Mouse (Mus musculus) limb, embryonic 11.5 days (tissue): Measurements from ENCODE around the gene Ppm1n. TPM values are rescaled to one million over a fixed set of nuclear protein-coding genes. Genes with fewer than 3 reads are reported as not detected.

Experiments used
- ATAC-seq: fragments of 200-750 bp; cut with Nextera tagmentation; 2 replicates; pipeline ENCODE4 v1.8.0; 2017; ENCODE audit warnings: low read depth; ENCODE audit not compliant: insufficient number of reproducible peaks, low FRiP score, low TSS enrichment
- DNase-seq: peaks from one replicate; pipeline ENCODE4 v3.0.0-alpha.2; 2015; ENCODE audit warnings: low spot score
- H3K27ac ChIP-seq: fragments of 300-500 bp; sonication (generic); replicated peaks from 2 replicates; pipeline ENCODE4 v1.5.1; 2014; ENCODE audit warnings: low read depth, mild to moderate bottlenecking, low read length
- H3K27me3 ChIP-seq: fragments of 300-500 bp; sonication (generic); 2 replicates; pipeline ENCODE4 v1.6.1; 2014; ENCODE audit warnings: mild to moderate bottlenecking, low read length, mixed read lengths; ENCODE audit not compliant: control insufficient read depth, insufficient read depth
- H3K36me3 ChIP-seq: fragments of 300-500 bp; sonication (generic); 2 replicates; pipeline ENCODE4 v1.6.1; 2014; ENCODE audit warnings: mild to moderate bottlenecking, low read length, moderate library complexity, mixed read lengths; ENCODE audit not compliant: control insufficient read depth, insufficient read depth
- H3K4me1 ChIP-seq: fragments of 300-500 bp; sonication (generic); 2 replicates; pipeline ENCODE4 v1.6.1; 2014; ENCODE audit warnings: low read length, mixed read lengths; ENCODE audit not compliant: control insufficient read depth, insufficient read depth
- H3K4me2 ChIP-seq: fragments of 300-500 bp; sonication (generic); 2 replicates; pipeline ENCODE4 v1.6.1; 2014; ENCODE audit warnings: low read depth, mild to moderate bottlenecking, moderate library complexity; ENCODE audit not compliant: severe bottlenecking
- H3K4me3 ChIP-seq: fragments of 300-500 bp; sonication (generic); 2 replicates; pipeline ENCODE4 v1.5.1; 2014; ENCODE audit warnings: low read depth, low read length
- H3K9ac ChIP-seq: fragments of 300-500 bp; sonication (generic); 2 replicates; pipeline ENCODE4 v1.6.1; 2014; ENCODE audit warnings: mild to moderate bottlenecking, low read length
- H3K9me3 ChIP-seq: fragments of 300-500 bp; sonication (generic); 2 replicates; pipeline ENCODE4 v1.6.1; 2016; ENCODE audit warnings: low read length; ENCODE audit not compliant: control insufficient read depth
- WGBS: fragments of 180-500 bp; shearing (Covaris S2); extraction: QIAGEN DNeasy Blood & Tissue Kit; methylation state at CpG from one replicate; pipeline ENCODE4 v1.1.7; 2014; 5-methylcytosine and 5-hydroxymethylcytosine counted together
- polyA plus RNA-seq: library from polyadenylated mRNA; unstranded; fragments of >200 nt; fragmentation: Nextera tagmentation; extraction: Ambion mirVana; gene quantifications from 2 replicates; pipeline ENCODE4 v1.2.1, GENCODE M21; 2014

Ppm1n gene
- polyA plus RNA-seq, 1 experiment from 2014 or later = 0.24 TPM

- Histone ChIP-seq H3K9me3 (no peaks in the 10 kb centered on the region), H3K36me3 (peaks cover 28% of the 10 kb centered on the region; the same call in 1 of the 2 replicates), H3K4me3 (no peak overlapping the region), H3K27me3 (no peaks in the 10 kb centered on the region), H3K4me2 (no peak overlapping the region), H3K9ac (no peak overlapping the region), H3K4me1 (no peaks in the 10 kb centered on the region), H3K27ac (no peak overlapping the region)
- WGBS = 37% methylated on average over 11 of the region's 11 CpGs
- peak; percentile 61 for DNase-seq
- ATAC-seq = no peak; the same call in 1 of the 2 replicates
Measured at GRCm38 (mm10) chr7:19257390-19258022, 22.4 kb downstream of the Ppm1n start.

GRCm38 (mm10) chr7:19256567-19256966 is 23.3 kb downstream of the Ppm1n start:
- Histone ChIP-seq H3K4me2 (no peak overlapping the region), H3K27me3 (no peaks in the 10 kb centered on the region)
- WGBS = 90% methylated on average over 7 of the region's 7 CpGs

GRCm38 (mm10) chr7:19255395-19255794 is 24.5 kb downstream of the Ppm1n start:
- no peak overlapping the region for H3K9ac ChIP-seq
- H3K9me3 ChIP-seq = no peaks in the 10 kb centered on the region
- H3K4me2 ChIP-seq = no peak overlapping the region
- DNase-seq (no peak), ATAC-seq (no peak)
- H3K4me1 ChIP-seq = no peaks in the 10 kb centered on the region
- no peak overlapping the region for H3K27ac ChIP-seq
- no peaks in the 10 kb centered on the region for H3K27me3 ChIP-seq
- WGBS = 84% methylated on average over 17 of the region's 17 CpGs
- H3K36me3 ChIP-seq = peaks cover 21% of the 10 kb centered on the region; the same call in 1 of the 2 replicates
- no peak overlapping the region for H3K4me3 ChIP-seq

More at GRCm38 (mm10) chr7:19256567-19256966, 23.3 kb downstream of the Ppm1n start:
- H3K4me3 ChIP-seq = no peak overlapping the region
- H3K27ac ChIP-seq = no peak overlapping the region
- peaks cover 28% of the 10 kb centered on the region; the same call in 1 of the 2 replicates for H3K36me3 ChIP-seq
- H3K9me3 ChIP-seq = no peaks in the 10 kb centered on the region
- ATAC-seq = no peak
- H3K4me1 ChIP-seq = no peaks in the 10 kb centered on the region
- H3K9ac ChIP-seq = no peak overlapping the region
- no peak for DNase-seq

GRCm38 (mm10) chr7:19253437-19253836 is 26.4 kb downstream of the Ppm1n start:
- Histone ChIP-seq H3K4me1 (no peaks in the 10 kb centered on the region), H3K27ac (no peak overlapping the region), H3K4me3 (no peak overlapping the region), H3K4me2 (no peak overlapping the region), H3K36me3 (peaks cover 17% of the 10 kb centered on the region; the same call in 1 of the 2 replicates), H3K27me3 (no peaks in the 10 kb centered on the region), H3K9me3 (no peaks in the 10 kb centered on the region), H3K9ac (no peak overlapping the region)
- 69% methylated on average over 5 of the region's 5 CpGs for WGBS
- DNase-seq = no peak
- no peak for ATAC-seq

GRCm38 (mm10) chr7:19252078-19252477 is 27.8 kb downstream of the Ppm1n start:
- peaks cover 6% of the 10 kb centered on the region; the same call in 1 of the 2 replicates for H3K36me3 ChIP-seq
- no peak for DNase-seq
- H3K4me1 ChIP-seq = no peaks in the 10 kb centered on the region
- H3K27ac ChIP-seq = no peak overlapping the region
- no peaks in the 10 kb centered on the region for H3K27me3 ChIP-seq
- H3K4me2 ChIP-seq = no peak overlapping the region
- no peak for ATAC-seq
- 81% methylated on average over 4 of the region's 4 CpGs for WGBS
- H3K9me3 ChIP-seq = no peaks in the 10 kb centered on the region; the same call in 1 of the 2 replicates
- H3K4me3 ChIP-seq = no peak overlapping the region
- H3K9ac ChIP-seq = no peak overlapping the region

GRCm38 (mm10) chr7:19247511-19247910 is 32.4 kb downstream of the Ppm1n start:
- Histone ChIP-seq H3K4me2 (no peak overlapping the region), H3K9me3 (no peaks in the 10 kb centered on the region; the same call in 1 of the 2 replicates), H3K27ac (no peak overlapping the region), H3K36me3 (no peaks in the 10 kb centered on the region; the same call in 1 of the 2 replicates), H3K4me3 (no peak overlapping the region), H3K27me3 (no peaks in the 10 kb centered on the region), H3K9ac (no peak overlapping the region), H3K4me1 (no peaks in the 10 kb centered on the region)
- 98% methylated on average over 2 of the region's 2 CpGs for WGBS
- no peak for DNase-seq
- ATAC-seq = no peak

GRCm38 (mm10) chr7:19246855-19247254 is 33.0 kb downstream of the Ppm1n start:
- DNase-seq (no peak), ATAC-seq (no peak)
- no peaks in the 10 kb centered on the region; the same call in 1 of the 2 replicates for H3K36me3 ChIP-seq
- H3K9ac ChIP-seq = no peak overlapping the region
- no peaks in the 10 kb centered on the region; the same call in 1 of the 2 replicates for H3K9me3 ChIP-seq
- 91% methylated on average over 1 of the region's 1 CpGs for WGBS
- no peak overlapping the region for H3K4me2 ChIP-seq
- H3K4me3 ChIP-seq = no peak overlapping the region
- no peaks in the 10 kb centered on the region for H3K4me1 ChIP-seq
- no peak overlapping the region for H3K27ac ChIP-seq
- H3K27me3 ChIP-seq = no peaks in the 10 kb centered on the region

GRCm38 (mm10) chr7:19245083-19245482 is 34.8 kb downstream of the Ppm1n start:
- no peak overlapping the region for H3K4me3 ChIP-seq
- no peaks in the 10 kb centered on the region for H3K4me1 ChIP-seq
- no peaks in the 10 kb centered on the region; the same call in 1 of the 2 replicates for H3K36me3 ChIP-seq
- no peaks in the 10 kb centered on the region; the same call in 1 of the 2 replicates for H3K9me3 ChIP-seq
- ATAC-seq = no peak
- H3K27ac ChIP-seq = no peak overlapping the region
- H3K9ac ChIP-seq = no peak overlapping the region
- 84% methylated on average over 3 of the region's 3 CpGs for WGBS
- H3K4me2 ChIP-seq = no peak overlapping the region
- no peak for DNase-seq
- no peaks in the 10 kb centered on the region for H3K27me3 ChIP-seq
